Mouse (Mus musculus): ENCODE data around the gene Arhgef10l. TPM values are rescaled to one million over a fixed set of nuclear protein-coding genes. Genes with fewer than 3 reads are reported as not detected.
A peak's percentile ranks its signal among the peaks of the same experiment; 100 is the strongest.

Arhgef10l gene
- total RNA-seq, 2 experiments from 2014 or later, result 0.07 TPM; not detected in 1

DNA sequence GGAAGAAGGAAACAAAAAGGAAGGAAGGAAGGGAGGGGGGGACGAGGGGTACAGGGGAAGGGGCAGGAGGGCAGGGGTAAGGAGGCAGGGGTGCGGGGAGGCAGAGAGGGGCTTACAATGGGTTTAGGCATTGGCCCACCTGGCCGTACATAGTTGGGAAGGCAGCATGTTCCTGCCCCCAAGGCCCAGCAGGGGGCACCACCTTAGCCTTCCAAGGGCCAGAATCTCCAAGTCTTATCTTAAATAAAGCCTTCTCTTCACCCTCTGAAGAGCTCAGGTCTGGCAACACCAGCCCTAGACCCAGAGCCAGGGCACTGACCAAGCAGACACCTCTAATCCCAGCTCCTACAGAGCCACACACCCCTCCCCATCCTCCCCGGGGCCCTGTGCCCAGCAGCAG is 106.0 kb downstream of the Arhgef10l start:
- no peak for ATAC-seq (replicated peaks; ENCODE audit: low FRiP score, low TSS enrichment, poor library complexity, severe bottlenecking)

GRCm38 (mm10) chr4:140558193-140558592 is 107.6 kb downstream of the Arhgef10l start:
- ATAC-seq (replicated peaks; ENCODE audit: low FRiP score, low TSS enrichment, poor library complexity, severe bottlenecking), result no peak

DNA sequence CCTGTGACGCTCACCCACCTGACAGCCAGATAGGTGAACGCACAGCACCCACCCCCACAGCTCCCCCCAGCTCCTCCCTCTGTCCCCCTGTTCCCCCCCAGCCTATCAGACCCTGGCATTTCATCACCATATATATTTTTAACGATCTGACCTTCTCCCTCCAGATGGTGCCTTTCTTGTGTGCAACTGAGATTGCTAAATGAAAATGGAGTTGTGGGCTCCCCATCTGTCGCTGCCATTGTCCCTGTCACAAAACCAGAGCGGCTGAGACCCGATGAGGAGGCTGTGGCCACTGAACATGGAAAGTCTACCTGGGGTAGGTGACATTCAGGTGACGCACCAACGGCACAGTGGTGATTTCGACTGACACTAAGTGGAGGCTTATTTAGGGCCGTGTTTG is 109.3 kb downstream of the Arhgef10l start:
- no peak for ATAC-seq (replicated peaks; ENCODE audit: low FRiP score, low TSS enrichment, poor library complexity, severe bottlenecking)

DNA sequence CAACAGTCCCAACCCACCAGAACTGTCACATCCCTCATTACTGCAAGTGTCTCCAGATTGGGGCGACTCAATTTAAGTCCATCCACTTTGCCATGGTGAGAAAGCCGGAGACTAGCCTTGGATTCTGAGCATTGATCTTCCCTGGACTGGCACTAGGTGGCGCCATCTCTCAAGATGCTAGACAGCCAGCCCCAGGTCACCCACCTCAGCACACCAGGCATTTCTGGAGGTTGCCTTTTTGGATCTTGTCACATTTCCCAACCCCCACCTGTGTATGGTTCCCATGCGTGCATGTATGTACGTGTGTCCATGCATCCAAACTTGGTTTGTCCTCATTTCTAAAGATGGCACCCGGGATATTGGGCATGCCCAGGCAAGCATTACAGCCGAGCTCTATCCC is 110.5 kb downstream of the Arhgef10l start:
- peak; percentile 76; the same call in 1 of the 2 replicates for ATAC-seq (replicated peaks; ENCODE audit: low FRiP score, low TSS enrichment, poor library complexity, severe bottlenecking)

GRCm38 (mm10) chr4:140554552-140554951 is 111.3 kb downstream of the Arhgef10l start:
- ATAC-seq (replicated peaks; ENCODE audit: low FRiP score, low TSS enrichment, poor library complexity, severe bottlenecking), result peak; percentile 62; the same call in 1 of the 2 replicates

GRCm38 (mm10) chr4:140551766-140552165 is 114.0 kb downstream of the Arhgef10l start:
- no peak for ATAC-seq (replicated peaks; ENCODE audit: low FRiP score, low TSS enrichment, poor library complexity, severe bottlenecking)

GRCm38 (mm10) chr4:140550670-140551069 is 115.1 kb downstream of the Arhgef10l start:
- ATAC-seq (replicated peaks; ENCODE audit: low FRiP score, low TSS enrichment, poor library complexity, severe bottlenecking), result no peak

DNA sequence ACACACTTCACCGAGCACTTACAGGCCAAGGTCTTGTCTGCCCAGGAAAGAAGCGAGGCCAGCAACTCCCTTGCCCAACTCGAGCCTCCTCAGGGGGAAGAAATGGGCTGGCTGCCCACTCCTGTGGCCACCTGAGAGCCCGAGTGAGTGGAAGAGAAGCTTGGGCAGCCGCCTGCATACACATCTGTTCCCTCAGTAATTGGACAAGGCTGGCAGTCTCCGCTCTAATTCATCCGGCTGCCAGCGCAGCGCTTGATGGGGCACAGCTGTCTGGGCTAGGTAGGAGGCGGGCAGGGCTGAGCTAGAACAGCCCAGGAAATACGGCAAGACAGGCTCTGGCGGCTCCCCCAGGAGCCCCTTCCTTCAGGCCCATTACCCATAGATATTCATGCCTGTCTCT is 115.8 kb downstream of the Arhgef10l start:
- no peak for ATAC-seq (replicated peaks; ENCODE audit: low FRiP score, low TSS enrichment, poor library complexity, severe bottlenecking)

DNA sequence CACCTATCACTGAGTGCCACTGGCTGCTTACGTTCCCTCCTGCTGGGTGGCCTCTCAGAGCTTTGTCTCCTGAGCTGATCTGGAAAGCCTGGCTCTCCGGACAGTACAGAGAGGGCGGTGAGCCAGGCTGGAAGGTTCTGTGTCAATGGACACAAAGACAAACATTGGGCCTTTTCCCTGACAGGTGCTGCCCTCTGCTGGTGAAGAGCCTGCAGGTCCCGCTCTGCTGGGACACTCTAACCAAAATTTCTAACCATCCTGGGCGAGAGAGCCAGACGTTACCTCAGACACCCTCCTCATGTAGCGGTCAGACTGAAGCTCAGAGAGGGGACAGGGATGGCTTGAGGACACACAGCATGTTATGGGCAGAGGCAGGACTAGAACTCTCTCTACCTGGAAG is 118.3 kb downstream of the Arhgef10l start:
- peak; percentile 71; the same call in 1 of the 2 replicates for ATAC-seq (replicated peaks; ENCODE audit: low FRiP score, low TSS enrichment, poor library complexity, severe bottlenecking)

- peak; percentile 56; the same call in 1 of the 2 replicates for ATAC-seq (replicated peaks; ENCODE audit: low FRiP score, low TSS enrichment, poor library complexity, severe bottlenecking)
Observed at GRCm38 (mm10) chr4:140539125-140539524, 126.7 kb downstream of the Arhgef10l start.

DNA sequence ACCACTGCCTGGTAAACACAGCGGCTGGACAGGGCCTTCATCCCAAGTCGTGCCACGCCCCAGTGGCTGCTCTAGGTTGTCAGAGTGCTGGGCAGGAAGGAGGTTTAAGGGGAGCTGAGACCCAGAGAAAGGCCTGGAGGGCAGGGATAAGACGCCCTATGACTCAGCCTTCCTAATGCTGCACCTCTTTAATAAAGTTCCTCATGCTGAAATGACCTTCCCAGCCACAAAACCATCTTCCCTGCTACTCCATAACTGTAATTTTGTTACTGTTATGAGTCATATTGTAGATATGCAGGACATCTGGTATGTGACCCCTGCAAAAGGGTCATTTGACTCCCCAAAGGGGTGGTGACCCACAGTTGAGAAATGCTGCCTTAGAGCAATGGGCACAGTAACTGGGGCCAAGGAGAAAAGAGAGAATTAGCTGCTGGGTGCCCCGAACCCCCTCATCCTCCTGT is 128.2 kb downstream of the Arhgef10l start:
- no peak for ATAC-seq (replicated peaks; ENCODE audit: low FRiP score, low TSS enrichment, poor library complexity, severe bottlenecking)

DNA sequence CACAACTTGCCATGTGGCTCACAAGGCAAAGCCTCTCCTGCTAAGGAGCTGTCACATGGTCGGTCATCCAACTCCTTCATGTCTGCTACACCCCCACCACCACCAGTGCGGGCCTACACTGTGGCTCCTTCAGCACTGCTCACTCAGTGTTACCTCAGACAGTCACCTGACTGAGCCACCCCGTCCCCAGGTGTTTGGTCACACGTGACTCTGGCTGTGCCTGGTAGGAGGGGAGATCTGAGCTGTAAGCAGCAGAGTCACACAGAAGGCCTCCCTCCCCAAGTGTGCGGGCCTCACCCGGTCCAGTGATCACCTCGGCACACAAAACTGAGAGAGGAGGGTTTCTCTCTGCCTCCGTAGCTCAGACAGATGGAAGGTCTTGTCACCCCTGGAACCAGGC is 130.5 kb downstream of the Arhgef10l start:
- no peak for ATAC-seq (replicated peaks; ENCODE audit: low FRiP score, low TSS enrichment, poor library complexity, severe bottlenecking)

DNA sequence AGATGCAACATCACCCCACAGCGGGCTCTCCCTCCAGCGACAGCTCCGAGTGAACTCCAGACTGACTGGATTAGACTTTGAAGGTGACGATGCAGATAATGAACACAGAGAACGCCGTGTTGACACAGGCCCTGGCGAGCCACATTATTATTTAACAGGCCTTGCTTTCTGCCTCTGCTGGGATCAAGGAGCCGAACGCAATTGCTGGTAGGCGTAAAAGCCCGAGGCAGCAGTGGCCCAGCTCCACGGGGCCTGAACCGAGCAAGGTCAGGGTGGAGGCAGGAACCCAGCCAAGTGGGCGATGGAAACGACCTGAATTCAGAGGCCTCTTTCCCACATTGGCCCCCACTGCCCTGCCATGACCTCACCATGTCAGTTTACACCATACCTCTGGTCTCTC is 133.5 kb downstream of the Arhgef10l start:
- ATAC-seq (replicated peaks; ENCODE audit: low FRiP score, low TSS enrichment, poor library complexity, severe bottlenecking), result no peak

DNA sequence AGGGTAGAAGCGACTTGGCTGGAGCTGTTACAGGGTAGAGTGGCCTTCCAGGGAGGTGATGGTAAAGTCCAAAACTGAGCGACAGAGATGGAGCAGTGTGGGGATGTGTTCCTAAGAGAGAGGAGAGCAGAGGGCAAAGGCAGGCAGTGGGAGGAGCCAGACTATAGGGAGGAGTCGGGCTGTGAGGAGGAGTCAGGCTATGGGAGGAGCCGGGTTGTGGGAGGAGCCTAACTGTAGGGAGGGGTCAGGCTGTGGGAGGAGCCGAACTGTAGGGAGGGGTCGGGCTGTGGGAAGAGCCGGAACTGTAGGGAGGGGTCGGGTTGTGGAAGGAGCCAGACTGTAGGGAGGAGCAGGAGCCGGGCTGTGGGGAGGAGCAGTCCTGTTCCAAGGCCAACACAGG is 134.8 kb downstream of the Arhgef10l start:
- 0 out of 2 replicates have a peak, but pooled peaks have one; percentile 47 for ATAC-seq (replicated peaks; ENCODE audit: low FRiP score, low TSS enrichment, poor library complexity, severe bottlenecking)

- ATAC-seq (replicated peaks; ENCODE audit: low FRiP score, low TSS enrichment, poor library complexity, severe bottlenecking), result no peak
Observed at GRCm38 (mm10) chr4:140529735-140530134, 136.1 kb downstream of the Arhgef10l start.

DNA sequence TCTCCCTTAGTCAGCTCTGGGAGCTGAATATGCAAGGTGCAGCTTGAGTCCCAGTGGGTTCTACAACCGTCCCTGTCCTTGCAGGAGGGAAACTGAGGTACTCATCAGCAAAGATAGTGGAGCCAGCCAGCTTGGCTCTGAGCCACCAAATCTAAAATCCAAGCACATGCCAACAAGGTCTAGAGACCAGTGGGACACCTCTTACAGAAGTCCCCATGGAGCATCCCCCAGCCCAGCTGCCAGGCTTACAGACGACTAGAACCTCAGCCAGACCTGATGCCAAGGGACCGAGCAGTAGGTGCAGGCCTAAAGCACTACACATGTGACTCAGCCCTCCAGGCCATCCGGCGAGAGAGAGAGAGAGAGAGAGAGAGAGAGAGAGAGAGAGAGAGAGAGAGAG is 137.4 kb downstream of the Arhgef10l start:
- ATAC-seq (replicated peaks; ENCODE audit: low FRiP score, low TSS enrichment, poor library complexity, severe bottlenecking), result no peak

DNA sequence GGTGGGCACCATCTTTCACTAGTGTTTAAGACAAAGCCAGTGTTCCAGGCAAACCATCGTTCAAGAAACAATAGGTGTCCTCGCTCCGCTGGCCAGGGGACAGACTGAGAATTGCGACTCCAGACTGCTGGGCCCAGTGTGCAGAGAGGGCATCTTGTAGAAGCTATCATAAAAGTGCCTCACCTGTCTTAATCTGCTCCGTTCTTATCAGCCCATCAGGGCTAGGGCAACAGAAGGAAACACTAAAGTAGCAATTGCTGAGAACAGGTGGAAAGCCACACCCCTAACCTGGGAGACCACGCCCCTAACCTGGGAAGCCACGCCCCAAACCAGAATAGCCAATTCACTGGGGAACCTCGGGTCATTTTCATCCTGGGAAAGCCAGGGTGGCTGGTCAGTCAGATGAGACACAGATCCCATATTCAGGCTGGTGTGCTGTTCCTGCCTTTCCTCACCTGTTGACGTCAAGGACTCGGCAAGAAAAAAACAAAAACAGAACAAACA is 140.1 kb downstream of the Arhgef10l start:
- ATAC-seq (replicated peaks; ENCODE audit: low FRiP score, low TSS enrichment, poor library complexity, severe bottlenecking), result no peak

DNA sequence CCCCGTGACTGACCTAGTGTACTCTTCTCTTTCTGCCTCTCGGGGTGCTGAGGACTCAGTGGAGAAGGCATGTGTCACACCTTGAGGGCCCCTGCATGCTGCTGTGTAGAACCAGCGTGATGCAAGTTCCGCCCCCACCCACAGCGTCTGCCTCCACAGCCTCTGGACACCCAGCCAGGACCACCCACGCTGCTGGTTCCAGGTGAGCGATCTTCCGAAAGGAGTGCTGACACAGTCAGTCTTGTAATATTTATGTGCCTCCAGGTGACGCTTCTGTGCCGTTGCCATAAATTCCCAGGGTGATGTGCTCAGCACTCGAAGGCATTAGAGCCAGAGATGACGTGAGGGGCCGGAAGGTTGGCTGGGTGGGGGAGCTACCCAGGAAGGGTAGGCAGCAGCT is 140.9 kb downstream of the Arhgef10l start:
- no peak for ATAC-seq (replicated peaks; ENCODE audit: low FRiP score, low TSS enrichment, poor library complexity, severe bottlenecking)

GRCm38 (mm10) chr4:140522873-140523272 is 142.9 kb downstream of the Arhgef10l start:
- ATAC-seq (replicated peaks; ENCODE audit: low FRiP score, low TSS enrichment, poor library complexity, severe bottlenecking), result no peak

GRCm38 (mm10) chr4:140520719-140521118 is 145.1 kb downstream of the Arhgef10l start:
- no peak for ATAC-seq (replicated peaks; ENCODE audit: low FRiP score, low TSS enrichment, poor library complexity, severe bottlenecking)

DNA sequence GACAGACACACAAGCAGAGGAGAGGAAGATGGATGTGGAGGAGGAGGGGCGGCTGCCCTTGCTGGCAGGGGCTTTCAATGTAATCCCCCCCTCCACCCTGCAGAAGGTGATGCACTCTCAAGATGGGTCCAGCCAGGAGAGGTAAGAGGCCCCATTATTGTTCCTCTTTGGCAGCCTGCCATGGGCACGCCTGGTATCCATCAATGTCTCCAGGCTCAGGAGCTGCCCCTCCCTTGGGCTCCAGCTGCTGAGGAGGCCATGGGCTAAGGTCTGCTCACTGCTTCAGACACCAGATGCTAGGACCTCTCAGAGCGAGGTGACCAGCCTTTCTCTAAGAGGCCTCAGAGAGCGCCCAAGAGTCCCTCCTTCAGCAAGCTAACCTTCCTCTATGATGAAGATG is 152.0 kb downstream of the Arhgef10l start:
- ATAC-seq (replicated peaks; ENCODE audit: low FRiP score, low TSS enrichment, poor library complexity, severe bottlenecking), result no peak

DNA sequence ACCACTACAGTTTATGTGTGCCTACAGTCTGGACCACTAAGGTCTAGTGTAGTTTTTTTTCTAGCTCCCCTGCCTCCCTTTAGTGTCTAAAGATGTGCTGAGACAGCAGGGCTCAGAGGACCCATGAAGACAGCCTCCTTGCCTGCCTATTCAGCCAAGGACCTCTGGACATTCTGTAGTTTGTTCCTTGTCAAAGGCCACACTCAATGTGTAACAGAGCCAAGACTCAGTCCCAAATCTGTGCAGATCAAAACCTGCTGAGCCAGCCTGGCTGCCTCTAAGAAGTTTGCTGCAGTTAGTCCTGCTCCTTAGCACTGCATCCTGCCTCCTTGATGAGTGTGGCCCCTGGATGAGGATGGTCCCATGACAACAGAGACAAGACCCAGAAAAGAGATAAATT is 156.0 kb downstream of the Arhgef10l start:
- no peak for ATAC-seq (replicated peaks; ENCODE audit: low FRiP score, low TSS enrichment, poor library complexity, severe bottlenecking)

All from megakaryocyte-erythroid progenitor cell, adult 5-6 weeks (primary cell).